Mouse (Mus musculus) liver, embryonic 11.5 days (tissue): ENCODE results near the gene Ddr1. TPM values are rescaled to one million over a fixed set of nuclear protein-coding genes. Genes with fewer than 3 reads are reported as not detected.
A peak's percentile ranks its signal among the peaks of the same experiment; 100 is the strongest.
"Not testable (repeated sequence)": the region's sequence is repeated elsewhere in the genome, so short reads cannot be mapped to it uniquely, and the experiment has no call there.

Experiments used
- ATAC-seq: fragments of 200-750 bp; cut with Nextera tagmentation; replicated peaks from 2 replicates; pipeline ENCODE4 v1.8.0; 2017; ENCODE audit warnings: moderate number of reproducible peaks, mild to moderate bottlenecking, moderate TSS enrichment, moderate library complexity; ENCODE audit not compliant: low FRiP score
- DNase-seq: peaks from one replicate; pipeline ENCODE4 v3.0.0-alpha.2; 2017; ENCODE audit warnings: low spot score
- H3K27ac ChIP-seq: fragments of 300-500 bp; sonication (generic); 2 replicates; pipeline ENCODE4 v1.5.1; 2014; ENCODE audit warnings: mild to moderate bottlenecking, low read depth, low read length, control low read depth
- H3K27me3 ChIP-seq: fragments of 300-500 bp; sonication (generic); replicated peaks from 2 replicates; pipeline ENCODE4 v1.6.1; 2014; ENCODE audit warnings: low read length, mixed read lengths; ENCODE audit not compliant: control insufficient read depth, insufficient read depth
- H3K36me3 ChIP-seq: fragments of 300-500 bp; sonication (generic); 2 replicates; pipeline ENCODE4 v1.6.1; 2014; ENCODE audit warnings: mild to moderate bottlenecking, low read length, moderate library complexity, mixed read lengths; ENCODE audit not compliant: control insufficient read depth, insufficient read depth
- H3K4me1 ChIP-seq: fragments of 300-500 bp; sonication (generic); replicated peaks from 2 replicates; pipeline ENCODE4 v1.6.1; 2014; ENCODE audit warnings: low read length, mixed read lengths; ENCODE audit not compliant: control insufficient read depth, insufficient read depth
- H3K4me2 ChIP-seq: fragments of 300-500 bp; sonication (generic); 2 replicates; pipeline ENCODE4 v1.6.1; 2014; ENCODE audit warnings: mild to moderate bottlenecking, control low read depth, moderate library complexity
- H3K4me3 ChIP-seq: fragments of 300-500 bp; sonication (generic); 2 replicates; pipeline ENCODE4 v1.5.1; 2014; ENCODE audit warnings: low read depth, low read length, control low read depth
- H3K9ac ChIP-seq: fragments of 300-500 bp; sonication (generic); 2 replicates; pipeline ENCODE4 v1.6.1; 2014; ENCODE audit warnings: low read depth, low read length, control low read depth
- H3K9me3 ChIP-seq: fragments of 300-500 bp; sonication (generic); 2 replicates; pipeline ENCODE4 v1.6.1; 2016; ENCODE audit warnings: low read length, inconsistent platforms, mixed read lengths; ENCODE audit not compliant: control insufficient read depth
- WGBS: fragments of 180-500 bp; shearing (Covaris S2); extraction: QIAGEN DNeasy Blood & Tissue Kit; methylation state at CpG from one replicate; pipeline ENCODE4 v1.1.7; 2014; 5-methylcytosine and 5-hydroxymethylcytosine counted together
- polyA plus RNA-seq: library from polyadenylated mRNA; unstranded; fragments of >200 nt; fragmentation: Nextera tagmentation; extraction: Ambion mirVana; gene quantifications from 2 replicates; pipeline ENCODE4 v1.2.1, GENCODE M21; 2014

Ddr1 gene
- polyA plus RNA-seq, 1 experiment from 2014 or later = 15.9 TPM

- no peak for ATAC-seq
These were observed 35.3 kb upstream of the Ddr1 start for GRCm38 (mm10) chr17:35739675-35740074.

DNA sequence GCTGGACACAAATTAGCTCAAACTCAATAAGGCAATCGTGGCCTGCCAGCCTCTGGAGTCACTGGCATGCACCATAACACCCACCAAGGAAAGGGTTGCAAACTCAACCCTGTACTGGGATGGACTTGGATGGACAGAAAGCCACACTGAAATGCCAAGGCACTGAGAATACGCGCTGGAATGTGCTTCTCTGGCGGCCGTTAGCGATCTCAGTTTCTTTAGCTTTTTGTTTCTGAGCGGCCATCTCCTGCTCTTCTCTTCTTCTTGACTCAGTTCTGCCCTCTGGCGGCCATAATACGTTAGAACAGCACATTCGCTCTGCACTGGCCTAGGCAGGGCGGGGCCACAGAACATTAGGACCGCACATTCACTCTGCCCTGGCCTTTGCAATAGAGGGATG is 33.3 kb upstream of the Ddr1 start:
- 12% methylated on average over 12 of the region's 12 CpGs for WGBS
- DNase-seq = peak; percentile 71
- H3K9me3 ChIP-seq = no peaks in the 10 kb centered on the region
- peak; percentile 34 for ATAC-seq
- peak overlapping the region; percentile 40 for H3K4me2 ChIP-seq
- no peak overlapping the region for H3K4me3 ChIP-seq
- H3K27me3 ChIP-seq = peaks cover 6% of the 10 kb centered on the region
- no peak overlapping the region for H3K9ac ChIP-seq
- no peak overlapping the region for H3K27ac ChIP-seq
- H3K36me3 ChIP-seq = no peaks in the 10 kb centered on the region
- peaks cover 35% of the 10 kb centered on the region for H3K4me1 ChIP-seq

More at GRCm38 (mm10) chr17:35739675-35740074, 35.3 kb upstream of the Ddr1 start:
- H3K4me3 ChIP-seq = no peak overlapping the region
- 13% methylated on average over 6 of the region's 6 CpGs for WGBS
- DNase-seq = peak; percentile 62
- no peak overlapping the region for H3K9ac ChIP-seq
- no peaks in the 10 kb centered on the region for H3K36me3 ChIP-seq
- H3K9me3 ChIP-seq = no peaks in the 10 kb centered on the region
- H3K27ac ChIP-seq = no peak overlapping the region
- peaks cover 37% of the 10 kb centered on the region for H3K4me1 ChIP-seq
- peaks cover 6% of the 10 kb centered on the region for H3K27me3 ChIP-seq
- H3K4me2 ChIP-seq = peak overlapping the region; percentile 35; the same call in 1 of the 2 replicates

DNA sequence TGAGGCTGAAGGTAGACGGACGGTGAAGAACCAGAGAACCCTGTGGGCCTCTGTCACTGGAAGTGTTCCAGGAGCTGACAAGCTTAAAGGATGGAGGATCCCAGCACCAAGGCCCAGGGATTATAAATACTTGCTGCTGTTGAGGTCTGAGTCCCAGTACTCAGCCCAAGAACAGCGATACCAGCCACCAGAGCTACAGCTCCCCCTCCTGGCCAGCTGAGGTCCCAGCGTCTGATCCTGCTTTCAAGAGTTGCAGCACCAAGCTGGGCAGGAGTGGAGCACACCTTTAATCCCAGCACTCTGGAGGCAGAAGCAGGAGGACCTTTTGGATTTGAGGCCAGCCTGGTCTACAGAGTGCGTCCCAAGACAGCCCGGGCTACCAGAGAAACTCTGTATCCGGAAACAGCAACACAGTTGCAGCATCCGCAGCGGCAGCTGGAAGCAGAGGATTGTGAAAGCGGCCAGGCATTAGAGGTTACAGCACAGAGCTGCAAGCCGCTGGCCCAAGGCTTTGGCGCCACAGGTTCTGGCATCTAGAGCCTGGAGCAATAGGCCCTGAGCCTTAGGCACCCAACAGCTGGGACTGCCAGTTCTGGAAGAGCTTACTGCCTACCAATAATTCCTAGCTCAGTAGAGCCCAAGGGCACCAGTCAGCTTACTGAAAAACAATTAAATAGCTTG is 32.0 kb upstream of the Ddr1 start:
- H3K4me2 ChIP-seq = peak overlapping the region; percentile 36
- 0 out of 2 replicates have a peak, but pooled peaks have one; percentile 27 for ATAC-seq
- H3K9ac ChIP-seq = no peak overlapping the region
- peak; percentile 62 for DNase-seq
- no peaks in the 10 kb centered on the region for H3K9me3 ChIP-seq
- peaks cover 27% of the 10 kb centered on the region for H3K4me1 ChIP-seq
- H3K27ac ChIP-seq = no peak overlapping the region
- no peak overlapping the region for H3K4me3 ChIP-seq
- H3K27me3 ChIP-seq = peaks cover 6% of the 10 kb centered on the region
- H3K36me3 ChIP-seq = no peaks in the 10 kb centered on the region
- 26% methylated on average over 12 of the region's 12 CpGs for WGBS

DNA sequence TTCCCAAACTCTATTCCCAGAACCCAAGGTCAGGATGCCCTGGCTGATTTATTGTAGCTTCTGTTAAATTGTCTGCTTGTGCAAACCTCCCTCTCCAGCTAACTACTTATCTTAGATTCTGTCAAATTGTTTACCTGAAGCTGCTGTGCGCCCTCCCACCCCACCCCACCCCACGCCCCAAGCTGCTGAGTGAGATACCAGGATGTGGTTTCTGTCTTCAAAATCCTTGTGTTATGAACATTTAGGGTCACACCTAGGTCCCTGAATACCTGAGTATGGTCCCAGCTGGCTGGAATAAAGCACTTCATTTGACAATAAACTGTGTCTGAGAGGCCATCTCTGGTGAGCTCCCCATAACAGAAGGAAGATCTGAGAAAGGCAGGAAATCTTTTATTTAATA is 30.1 kb upstream of the Ddr1 start:
- no peak for ATAC-seq
- Histone ChIP-seq H3K4me1 (peaks cover 12% of the 10 kb centered on the region; the same call in 1 of the 2 replicates), H3K4me2 (no peak overlapping the region), H3K4me3 (no peak overlapping the region), H3K36me3 (no peaks in the 10 kb centered on the region), H3K27ac (no peak overlapping the region), H3K9me3 (no peaks in the 10 kb centered on the region), H3K27me3 (peaks cover 11% of the 10 kb centered on the region), H3K9ac (no peak overlapping the region)
- no peak for DNase-seq
- WGBS = 31% methylated on average over 2 of the region's 2 CpGs

- Histone ChIP-seq H3K27ac (no peak overlapping the region), H3K4me2 (no peak overlapping the region), H3K27me3 (peaks cover 5% of the 10 kb centered on the region; the same call in 1 of the 2 replicates), H3K4me1 (peaks cover 12% of the 10 kb centered on the region; the same call in 1 of the 2 replicates), H3K9ac (no peak overlapping the region), H3K9me3 (no peaks in the 10 kb centered on the region), H3K4me3 (no peak overlapping the region), H3K36me3 (no peaks in the 10 kb centered on the region)
- no peak for DNase-seq
- WGBS = 95% methylated on average over 2 of the region's 2 CpGs
- no peak for ATAC-seq
These were observed 29.0 kb upstream of the Ddr1 start for GRCm38 (mm10) chr17:35733398-35733797.

- Histone ChIP-seq H3K27me3 (peaks cover 16% of the 10 kb centered on the region), H3K9ac (no peak overlapping the region), H3K27ac (no peak overlapping the region), H3K4me1 (peaks cover 10% of the 10 kb centered on the region; the same call in 1 of the 2 replicates), H3K9me3 (no peaks in the 10 kb centered on the region), H3K4me2 (no peak overlapping the region), H3K4me3 (no peak overlapping the region), H3K36me3 (no peaks in the 10 kb centered on the region)
- 59% methylated on average over 10 of the region's 10 CpGs for WGBS
- no peak for ATAC-seq
- no peak for DNase-seq
These were observed 27.2 kb upstream of the Ddr1 start for GRCm38 (mm10) chr17:35731431-35732145.

DNA sequence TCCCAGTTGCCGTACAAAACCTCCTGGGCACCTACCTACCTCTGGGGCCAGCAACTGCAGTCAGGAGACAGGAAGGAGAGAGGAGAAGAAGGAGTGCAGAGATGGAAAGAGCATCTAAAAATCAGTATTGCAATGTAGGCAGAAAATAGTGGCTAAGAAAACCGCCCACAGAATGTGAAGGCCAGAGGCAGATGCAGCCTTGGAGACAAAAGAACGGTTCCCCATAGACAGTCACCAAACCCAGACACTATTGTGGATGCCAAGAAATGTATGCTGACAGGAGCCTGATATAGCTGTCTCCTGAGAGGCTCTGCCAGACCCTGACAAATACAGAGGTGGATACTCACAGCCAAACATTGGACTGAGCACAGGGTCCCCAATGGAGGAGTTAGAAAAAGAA is 25.7 kb upstream of the Ddr1 start:
- Histone ChIP-seq H3K27me3 (peaks cover 16% of the 10 kb centered on the region), H3K4me1 (peaks cover 10% of the 10 kb centered on the region; the same call in 1 of the 2 replicates)
- H3K9me3 ChIP-seq, H3K4me2 ChIP-seq, H3K27ac ChIP-seq, H3K36me3 ChIP-seq, DNase-seq, H3K9ac ChIP-seq, ATAC-seq, H3K4me3 ChIP-seq: not testable (repeated sequence)
- 73% methylated on average over 3 of the region's 3 CpGs for WGBS

DNA sequence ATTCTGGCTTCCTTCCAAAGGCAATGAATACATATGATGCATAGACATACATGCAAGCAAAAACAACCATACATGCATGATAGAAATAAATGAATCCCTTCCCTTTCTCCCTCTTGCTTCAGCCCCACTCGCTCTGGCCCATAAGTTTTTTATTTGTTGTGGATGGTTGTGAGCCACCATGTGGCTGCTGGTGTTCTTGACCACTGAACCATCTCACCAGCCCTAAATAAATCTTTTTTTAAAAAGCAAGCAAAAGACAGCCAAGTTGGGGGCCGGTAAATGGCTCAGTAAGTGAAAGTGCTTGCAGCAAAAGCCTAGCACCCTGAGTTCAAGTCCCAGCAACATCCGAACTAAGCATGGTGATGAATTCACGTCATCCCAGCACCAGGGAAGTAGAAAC is 24.4 kb upstream of the Ddr1 start:
- Histone ChIP-seq H3K4me2 (no peak overlapping the region), H3K27ac (no peak overlapping the region), H3K9ac (no peak overlapping the region), H3K36me3 (no peaks in the 10 kb centered on the region), H3K4me3 (no peak overlapping the region), H3K4me1 (peaks cover 3% of the 10 kb centered on the region; the same call in 1 of the 2 replicates), H3K27me3 (peaks cover 18% of the 10 kb centered on the region), H3K9me3 (no peaks in the 10 kb centered on the region)
- 74% methylated on average over 4 of the region's 4 CpGs for WGBS
- ATAC-seq (no peak), DNase-seq (no peak)
